Mouse (Mus musculus) heart, adult 2 months (tissue): Measurements from ENCODE around the gene Anpep. TPM values are rescaled to one million over a fixed set of nuclear protein-coding genes. Genes with fewer than 3 reads are reported as not detected.

Experiments
- DNase-seq, 2 experiments: peaks; one replicate each; pipeline ENCODE4 v3.0.0; 2021
- H3K27ac ChIP-seq: fragments of 200-600 bp; 2 replicates; pipeline ENCODE4 v1.8.1; 2022
- H3K27me3 ChIP-seq: fragments of 200-500 bp; 2 replicates; pipeline ENCODE4 v1.6.1; 2012; ENCODE audit warnings: mild to moderate bottlenecking, low read length, inconsistent platforms, mixed read lengths; ENCODE audit not compliant: control insufficient read depth, insufficient read depth
- H3K36me3 ChIP-seq: fragments of 200-500 bp; 2 replicates; pipeline ENCODE4 v1.6.1; 2012; ENCODE audit warnings: low read length, inconsistent platforms; ENCODE audit not compliant: control insufficient read depth, insufficient read depth
- H3K4me1 ChIP-seq: fragments of 200-500 bp; 2 replicates; pipeline ENCODE4 v1.6.1; 2011; ENCODE audit warnings: low read length; ENCODE audit not compliant: control insufficient read depth, insufficient read depth
- H3K4me3 ChIP-seq: fragments of 200-600 bp; 2 replicates; pipeline ENCODE4 v1.8.1; 2022
- H3K79me2 ChIP-seq: fragments of 200-500 bp; replicated peaks from 2 replicates; pipeline ENCODE4 v1.6.1; 2012; ENCODE audit warnings: mild to moderate bottlenecking, inconsistent platforms, low read length, moderate library complexity, mixed read lengths; ENCODE audit not compliant: control insufficient read depth, insufficient read depth
- H3K9ac ChIP-seq: fragments of 200-500 bp; 2 replicates; pipeline ENCODE4 v1.6.1; 2012; ENCODE audit warnings: low read depth, mild to moderate bottlenecking, control low read depth, inconsistent platforms, low read length, mixed read lengths
- CTCF ChIP-seq: fragments of 200-600 bp; IDR thresholded peaks from 2 replicates; pipeline ENCODE4 v1.8.1; 2022; ENCODE audit warnings: antibody characterized with exemption, mild to moderate bottlenecking, moderate library complexity
- EP300 ChIP-seq: fragments of 200-500 bp; IDR thresholded peaks from 2 replicates; pipeline ENCODE4 v1.6.1; 2011; ENCODE audit warnings: low read depth, low read length, control low read depth; ENCODE audit not compliant: insufficient read depth
- POLR2A ChIP-seq: fragments of 200-500 bp; IDR thresholded peaks from 2 replicates; pipeline ENCODE4 v1.6.1; 2011; ENCODE audit warnings: mild to moderate bottlenecking, low read depth, low read length, control low read depth; ENCODE audit not compliant: insufficient read depth
- WGBS: fragments of 180-500 bp; shearing (Covaris S2); methylation state at CpG from one replicate; pipeline ENCODE4 v1.1.7; 2018; 5-methylcytosine and 5-hydroxymethylcytosine counted together
- intact Hi-C: fragments of 180-260 bp; cut with DNase I; formaldehyde crosslinking; loops from one replicate; pipeline ENCODE4 v1.15.1; 2025
- polyA plus RNA-seq: library from polyadenylated mRNA; depleted of rRNA; stranded (reverse); fragments of >200 nt; gene quantifications from 2 replicates; pipeline ENCODE4 v1.2.3, GENCODE M21; 2012
- total RNA-seq, 2 experiments: library from RNA; stranded (reverse); gene quantifications; 2 replicates each; pipeline ENCODE4 v1.2.3; 2021

Anpep gene
- total and polyA plus RNA-seq, 3 experiments: 8.4 to 18.5 (median 12.9) TPM

- WGBS: 90% methylated on average over 3 of the region's 3 CpGs
- no peak overlapping the region for H3K4me3 ChIP-seq
- intact Hi-C loops: no loop called here
These were observed 34.4 kb upstream of the Anpep start for GRCm38 (mm10) chr7:79895225-79895624.

GRCm38 (mm10) chr7:79894790-79895189 lies 33.9 kb upstream of the Anpep start:
- H3K27ac ChIP-seq: no peak overlapping the region
- H3K36me3 ChIP-seq: no peaks in the 10 kb centered on the region
- H3K79me2 ChIP-seq: no peaks in the 10 kb centered on the region
- no peak overlapping the region for H3K4me3 ChIP-seq
- no peak for TF ChIP-seq EP300
- no peak for TF ChIP-seq CTCF
- WGBS: 94% methylated on average over 1 of the region's 1 CpGs
- no peaks in the 10 kb centered on the region for H3K27me3 ChIP-seq
- H3K9ac ChIP-seq: no peak overlapping the region
- no peaks in the 10 kb centered on the region; the same call in 1 of the 2 replicates for H3K4me1 ChIP-seq
- intact Hi-C loops: no loop called here
- DNase-seq: no peak

More at GRCm38 (mm10) chr7:79895225-79895624, 34.4 kb upstream of the Anpep start:
- no peak overlapping the region for H3K27ac ChIP-seq
- H3K36me3 ChIP-seq: no peaks in the 10 kb centered on the region
- no peak overlapping the region for H3K9ac ChIP-seq
- no peaks in the 10 kb centered on the region for H3K79me2 ChIP-seq
- H3K4me1 ChIP-seq: no peaks in the 10 kb centered on the region; the same call in 1 of the 2 replicates
- DNase-seq: no peak
- TF ChIP-seq POLR2A (no peak), EP300 (no peak), CTCF (no peak)
- no peaks in the 10 kb centered on the region for H3K27me3 ChIP-seq

- intact Hi-C loops: loop anchor here (2.0 kb wide), 1 partner anchor 20 kb away; no protein-coding TSS in a partner anchor
- Histone ChIP-seq H3K4me3 (no peak overlapping the region), H3K9ac (no peak overlapping the region), H3K27me3 (no peaks in the 10 kb centered on the region), H3K79me2 (no peaks in the 10 kb centered on the region), H3K4me1 (no peaks in the 10 kb centered on the region; the same call in 1 of the 2 replicates), H3K27ac (no peak overlapping the region), H3K36me3 (no peaks in the 10 kb centered on the region)
- DNase-seq: no peak
- 77% methylated on average over 6 of the region's 6 CpGs for WGBS
- TF ChIP-seq EP300 (no peak), POLR2A (no peak), CTCF (no peak)
These were observed 31.9 kb upstream of the Anpep start for GRCm38 (mm10) chr7:79892576-79893428.

- TF ChIP-seq EP300 (no peak), POLR2A (no peak), CTCF (no peak)
- no peaks in the 10 kb centered on the region; the same call in 1 of the 2 replicates for H3K4me1 ChIP-seq
- intact Hi-C loops: no loop called here
- H3K79me2 ChIP-seq: no peaks in the 10 kb centered on the region
- H3K4me3 ChIP-seq: no peak overlapping the region
- no peak overlapping the region for H3K27ac ChIP-seq
- no peak for DNase-seq
- H3K9ac ChIP-seq: no peak overlapping the region
- no peaks in the 10 kb centered on the region for H3K27me3 ChIP-seq
- 81% methylated on average over 15 of the region's 15 CpGs for WGBS
- H3K36me3 ChIP-seq: no peaks in the 10 kb centered on the region
These were observed 29.8 kb upstream of the Anpep start for GRCm38 (mm10) chr7:79890436-79891221.

GRCm38 (mm10) chr7:79888603-79889002 lies 27.7 kb upstream of the Anpep start:
- Histone ChIP-seq H3K4me1 (no peaks in the 10 kb centered on the region; the same call in 1 of the 2 replicates), H3K79me2 (no peaks in the 10 kb centered on the region), H3K4me3 (no peak overlapping the region), H3K9ac (no peak overlapping the region), H3K27ac (no peak overlapping the region), H3K27me3 (no peaks in the 10 kb centered on the region), H3K36me3 (no peaks in the 10 kb centered on the region)
- TF ChIP-seq POLR2A (no peak), CTCF (no peak), EP300 (no peak)
- intact Hi-C loops: no loop called here
- 94% methylated on average over 9 of the region's 9 CpGs for WGBS
- DNase-seq: no peak
